Mouse (Mus musculus) erythroblast, embryonic 14.5 days (primary cell): ENCODE measurements around the gene Msrb2. TPM values are rescaled to one million over a fixed set of nuclear protein-coding genes. Genes with fewer than 3 reads are reported as not detected.

ENCODE experiments used
- H3K27me3 ChIP-seq: 2 replicates; pipeline ENCODE4 v1.6.1; 2012; ENCODE audit warnings: inconsistent platforms; ENCODE audit not compliant: control insufficient read depth
- H3K36me3 ChIP-seq: 2 replicates; pipeline ENCODE4 v1.6.1; 2012; ENCODE audit warnings: mild to moderate bottlenecking, inconsistent platforms; ENCODE audit not compliant: control insufficient read depth
- H3K4me1 ChIP-seq: 2 replicates; pipeline ENCODE4 v1.6.1; 2012; ENCODE audit warnings: inconsistent platforms; ENCODE audit not compliant: control insufficient read depth
- H3K4me3 ChIP-seq: replicated peaks from 2 replicates; pipeline ENCODE3; 2012; ENCODE audit warnings: moderate library complexity, mild to moderate bottlenecking, inconsistent platforms
- H3K9me3 ChIP-seq: 2 replicates; pipeline ENCODE4 v1.6.1; 2012; ENCODE audit warnings: low read length, inconsistent platforms, mixed read lengths; ENCODE audit not compliant: control insufficient read depth
- GATA1 ChIP-seq: IDR thresholded peaks from 2 replicates; pipeline ENCODE4 v1.6.1; 2012; ENCODE audit warnings: low read length, inconsistent platforms, mixed read lengths
- TAL1 ChIP-seq: IDR thresholded peaks from 3 replicates; pipeline ENCODE4 v1.6.1; 2012; ENCODE audit warnings: low read length, inconsistent platforms, mixed read lengths
- polyA plus RNA-seq: library from polyadenylated mRNA; stranded (reverse); fragments of >175 nt; gene quantifications from 2 replicates; pipeline ENCODE4 v1.2.3, GENCODE M21; 2012

Gene Msrb2
- polyA plus RNA-seq, 1 experiment, result 0.16 TPM

DNA sequence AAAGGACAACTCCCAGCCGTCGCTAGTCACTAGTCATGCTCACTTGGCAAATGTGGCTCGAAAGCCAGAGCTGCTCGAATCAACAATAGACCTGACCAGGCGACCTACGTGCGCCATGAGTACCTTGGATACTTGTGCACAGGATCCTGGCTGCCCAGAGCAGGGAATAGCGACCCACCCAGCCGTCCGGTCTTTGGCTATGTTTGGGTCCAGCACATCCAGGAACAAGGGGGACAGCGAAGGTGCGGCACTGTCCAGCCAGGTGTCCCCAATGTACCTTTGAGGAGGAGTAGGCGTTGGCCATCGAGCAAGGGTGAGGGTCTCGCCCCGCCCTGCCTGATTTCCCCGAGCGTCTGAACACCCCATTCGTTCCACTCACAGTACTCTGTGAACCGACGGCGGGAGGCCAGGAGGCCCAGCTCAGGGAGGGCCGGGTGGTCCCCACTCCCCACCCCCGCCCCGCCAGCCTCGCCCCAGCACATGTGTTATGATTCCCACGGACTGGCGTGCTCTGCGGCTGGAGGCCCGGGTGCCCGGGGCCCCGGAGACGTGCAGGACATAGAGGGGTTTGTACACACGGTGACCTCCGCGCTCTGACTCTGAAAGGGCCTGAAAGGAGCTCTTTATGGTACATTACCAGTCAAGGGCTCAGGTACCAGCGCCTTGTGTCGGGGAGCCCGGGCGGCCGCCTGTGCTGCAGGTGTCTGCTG is 60.5 kb downstream of the Msrb2 start:
- Histone ChIP-seq H3K4me3 (no peak overlapping the region), H3K4me1 (no peaks in the 10 kb centered on the region), H3K9me3 (no peaks in the 10 kb centered on the region), H3K36me3 (no peaks in the 10 kb centered on the region), H3K27me3 (peaks cover 48% of the 10 kb centered on the region)
- no peak for TF ChIP-seq TAL1
- no peak for TF ChIP-seq GATA1

GRCm38 (mm10) chr2:19444346-19444745 is 73.1 kb downstream of the Msrb2 start:
- Histone ChIP-seq H3K36me3 (no peaks in the 10 kb centered on the region), H3K4me1 (no peaks in the 10 kb centered on the region), H3K27me3 (peaks cover 69% of the 10 kb centered on the region), H3K9me3 (no peaks in the 10 kb centered on the region), H3K4me3 (no peak overlapping the region)
- TF ChIP-seq GATA1, result no peak
- no peak for TF ChIP-seq TAL1

Other genes with a start within 250 kb of the Msrb2 start
- not detected in 2 replicates for gene Armc3, start 172.1 kb upstream of the Msrb2 start, polyA plus RNA-seq
- gene Ptf1a, start 74.2 kb downstream of the Msrb2 start, polyA plus RNA-seq, result not detected in 2 replicates
- gene 4921504E06Rik, start 182.5 kb downstream of the Msrb2 start, polyA plus RNA-seq, result not detected in 2 replicates